Mouse (Mus musculus) yolk sac, embryonic 10.5 days (tissue): Measurements from ENCODE around the gene Adamts1.

Experiments
- DNase-seq: peaks from one replicate; pipeline ENCODE4 v3.0.0-alpha.2; 2017; ENCODE audit warnings: low spot score

Adamts1 gene

DNA sequence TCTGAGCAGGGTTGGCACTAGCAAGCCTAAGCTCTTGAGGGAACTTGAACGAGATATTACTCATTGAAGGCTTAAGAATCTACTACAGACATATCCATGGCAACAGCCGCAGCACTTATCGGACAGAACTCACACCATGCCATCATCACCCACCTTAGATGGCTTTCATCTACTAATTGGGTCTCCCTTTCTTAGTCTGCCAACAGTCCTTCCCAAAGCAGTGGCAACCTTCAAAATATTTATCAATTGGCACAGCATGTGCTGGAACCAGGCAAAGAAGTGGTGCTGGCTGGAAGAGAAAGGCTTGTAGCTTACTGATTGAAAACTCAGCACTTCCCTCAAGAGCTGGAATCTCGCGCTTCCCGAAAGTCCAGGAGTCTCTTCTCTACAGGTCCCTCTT lies 37.7 kb downstream of the Adamts1 start:
- DNase-seq = no peak

DNA sequence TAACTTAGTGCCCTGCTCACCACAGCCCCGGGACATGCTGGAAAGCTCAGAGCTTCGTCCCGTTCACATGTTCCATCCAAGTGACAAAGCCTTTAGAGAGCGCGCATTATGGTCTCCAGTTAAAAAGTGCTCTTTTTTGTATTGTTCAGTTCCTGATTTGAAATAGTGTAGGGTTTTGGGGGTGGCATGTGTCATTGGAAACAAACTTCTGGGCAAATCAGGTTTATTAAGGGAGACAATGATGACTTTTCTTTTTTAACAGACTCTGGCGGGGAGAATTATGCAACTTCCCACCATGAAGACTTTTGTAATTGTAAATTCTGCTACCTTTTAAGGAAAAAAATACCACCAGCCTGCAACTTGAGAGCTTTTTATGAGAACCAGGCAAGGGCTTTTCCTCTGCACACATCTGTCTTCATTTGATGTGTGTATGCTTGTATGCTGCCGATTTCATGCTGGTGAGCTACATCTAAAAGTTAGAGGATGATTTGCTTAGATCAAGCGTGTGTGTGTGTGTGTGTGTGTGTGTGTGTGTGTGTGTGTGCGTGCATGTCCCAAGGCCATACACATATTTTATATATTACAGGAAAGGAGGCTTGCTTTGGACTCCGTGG lies 40.8 kb downstream of the Adamts1 start:
- no peak for DNase-seq

DNA sequence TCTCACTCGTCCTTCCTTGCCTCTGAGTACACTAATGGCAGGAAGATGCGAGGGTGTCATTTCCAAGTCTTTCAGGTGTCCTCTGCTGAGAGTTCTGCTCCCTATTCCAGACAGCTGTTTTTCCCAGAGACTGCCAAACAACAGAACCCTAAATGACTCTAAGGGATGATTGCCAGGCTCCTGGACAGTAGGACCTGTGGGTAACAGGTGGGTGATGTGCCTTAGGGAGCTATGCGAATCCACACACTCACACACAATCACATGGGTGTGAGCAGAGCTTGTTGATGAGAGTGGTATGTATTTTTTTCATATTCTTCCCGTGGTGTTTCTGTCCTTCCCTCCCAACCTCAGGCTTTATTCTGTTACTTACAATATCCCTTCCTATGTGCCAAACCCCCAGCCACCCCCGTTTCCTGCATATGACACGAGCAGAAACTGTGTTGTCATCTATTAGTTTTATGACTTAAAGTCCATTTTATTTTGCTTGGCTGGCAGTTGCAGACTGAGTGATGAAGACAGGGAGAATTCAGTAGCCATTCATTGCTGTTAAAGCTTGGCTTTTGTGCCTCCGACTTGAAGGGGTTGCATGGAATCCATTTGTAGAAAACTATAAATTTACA lies 41.8 kb downstream of the Adamts1 start:
- no peak for DNase-seq

DNA sequence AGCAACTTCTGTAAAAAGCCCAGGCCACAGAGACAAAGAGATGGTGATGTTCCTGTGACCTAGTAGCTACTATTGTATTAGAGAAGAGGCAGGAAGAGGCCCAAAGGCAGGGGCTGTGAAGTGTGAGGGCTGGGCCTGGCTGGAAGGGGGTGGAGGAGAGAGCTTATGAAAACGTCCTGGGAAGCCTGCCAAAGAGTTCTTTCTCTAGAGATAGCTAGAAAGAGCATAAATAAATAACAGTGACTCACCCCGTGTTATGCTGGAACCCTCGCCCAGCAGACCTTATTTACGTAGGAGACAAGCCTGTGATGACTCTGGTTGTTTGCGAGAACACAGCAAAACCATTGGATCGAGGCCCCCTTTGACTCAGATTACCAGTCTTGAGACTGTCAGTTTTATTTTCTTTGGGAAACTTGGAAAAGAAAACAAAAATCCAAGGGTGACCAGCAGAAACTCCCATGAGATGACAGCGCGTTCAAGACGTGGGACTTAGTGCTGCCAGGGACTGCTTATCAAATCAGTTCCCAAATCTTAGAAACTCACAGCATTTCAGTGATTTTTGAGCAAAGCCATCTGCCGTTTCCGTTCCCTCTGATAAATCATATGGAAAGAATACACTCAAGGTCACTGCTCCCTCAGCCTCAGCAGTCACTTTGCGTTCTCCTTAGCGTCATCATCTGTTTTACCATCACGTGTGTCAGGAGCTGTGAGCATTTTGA lies 46.7 kb downstream of the Adamts1 start:
- peak; percentile 66 for DNase-seq

DNA sequence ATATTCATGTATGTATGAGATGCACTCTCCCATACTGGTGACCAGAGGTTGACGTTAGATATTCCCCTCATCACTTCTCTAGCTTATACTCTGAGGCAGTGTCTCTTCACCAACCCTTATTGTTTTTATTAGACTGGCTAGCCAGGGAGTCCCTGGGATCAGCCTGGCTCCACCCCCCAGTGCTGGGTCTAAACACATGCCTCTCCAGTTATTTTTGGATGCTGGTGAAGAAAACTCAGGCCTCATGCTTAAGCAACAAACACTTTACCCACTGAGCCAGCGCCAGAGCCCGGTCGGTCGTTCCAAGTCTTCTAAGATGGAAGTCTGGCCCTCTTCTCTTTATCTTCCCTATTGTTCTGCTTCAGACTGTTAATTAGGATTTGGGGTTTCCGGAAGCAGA lies 53.6 kb downstream of the Adamts1 start:
- no peak for DNase-seq

DNA sequence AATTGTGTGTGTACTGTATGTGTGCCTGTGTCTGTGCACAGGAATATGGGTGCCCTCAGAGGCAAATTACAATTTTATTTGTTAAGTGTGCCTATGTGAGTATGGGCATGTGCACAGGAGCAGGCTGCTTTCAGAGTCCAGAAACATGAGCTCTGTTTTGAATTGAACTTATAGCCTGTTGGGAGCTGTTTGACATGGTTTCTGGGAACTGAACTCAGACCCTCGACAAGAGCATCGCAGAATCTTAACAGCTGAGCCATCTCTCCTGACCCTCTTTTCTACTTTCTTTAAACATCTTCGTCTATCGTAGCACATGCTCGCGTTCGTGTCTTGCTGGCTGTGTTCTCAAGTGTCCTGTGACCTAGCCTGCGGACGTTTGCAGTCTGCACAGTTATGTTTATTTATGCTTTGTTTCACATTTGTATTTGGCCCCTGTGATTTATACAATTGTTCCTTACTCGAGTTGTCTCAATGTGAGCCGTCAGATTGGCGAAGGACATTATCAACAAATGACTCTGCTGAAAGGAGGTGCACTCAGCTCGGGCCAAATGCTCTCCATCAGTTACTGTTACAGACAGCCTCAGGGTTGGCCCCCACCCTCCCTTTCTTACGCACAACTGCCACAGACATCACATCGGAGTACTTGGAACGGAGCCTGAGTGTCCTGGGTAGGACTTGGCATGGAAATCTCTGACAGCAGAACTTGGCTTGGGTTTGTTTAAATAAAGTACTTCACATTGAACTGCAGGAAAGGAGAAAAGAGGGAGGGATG lies 55.1 kb downstream of the Adamts1 start:
- DNase-seq = no peak

DNA sequence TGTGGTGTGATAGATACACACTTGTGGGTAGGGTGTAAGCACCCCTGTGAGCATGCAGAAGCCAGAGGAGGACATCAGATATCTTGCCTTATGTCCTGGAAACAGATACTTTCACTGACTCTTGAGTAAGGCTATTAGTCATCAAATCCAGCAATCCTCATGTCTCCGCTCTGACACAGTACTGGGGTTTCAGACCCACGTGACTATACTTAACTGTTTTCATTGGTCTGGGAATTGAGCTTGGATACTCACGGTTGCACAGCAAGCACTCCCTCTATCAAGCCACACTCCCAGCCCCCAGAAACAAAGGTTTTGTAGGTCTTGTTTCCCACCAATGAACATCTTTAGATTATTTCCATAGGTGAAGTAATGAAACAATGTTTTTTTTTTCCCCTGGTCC lies 56.5 kb downstream of the Adamts1 start:
- DNase-seq = no peak
